In genomic region chr11:97697891-97698529, GRCm38 (mm10) we compare ENCODE assay signal across 7 mouse cellular contexts. TPM values are rescaled to one million over a fixed set of nuclear protein-coding genes. Genes with fewer than 3 reads are reported as not detected.
A peak's percentile ranks its signal among the peaks of the same experiment; 100 is the strongest.
DNase-seq lines count a peak whose midpoint lies in the region; ATAC-seq and TF ChIP-seq lines count a peak whose summit lies in the region.

No protein-coding gene starts in this region.

- no peak for TF ChIP-seq CTCF in liver, embryonic 14.5 days (IDR thresholded peaks at IDR 0.05; ENCODE audit: low read depth)

- H3K36me3 ChIP-seq in megakaryocyte, embryonic 14.5 days (replicated peaks; ENCODE audit: low read length), result peaks cover 12% of the 10 kb centered on the region
- no peaks in the 10 kb centered on the region for H3K36me3 ChIP-seq in forebrain, embryonic 15.5 days
- no peaks in the 10 kb centered on the region for H3K36me3 ChIP-seq in liver, embryonic 14.5 days (replicated peaks; ENCODE audit: control insufficient read depth, insufficient read depth, low read depth)

- H3K27me3 ChIP-seq in megakaryocyte, embryonic 14.5 days (replicated peaks), result peaks cover 3% of the 10 kb centered on the region
- no peaks in the 10 kb centered on the region for H3K27me3 ChIP-seq in forebrain, embryonic 15.5 days
- peaks cover 44% of the 10 kb centered on the region for H3K27me3 ChIP-seq in liver, embryonic 14.5 days (ENCODE audit: control insufficient read depth, insufficient read depth, low read length)

- H3K9me3 ChIP-seq in megakaryocyte, embryonic 14.5 days, result no peaks in the 10 kb centered on the region
- H3K9me3 ChIP-seq in forebrain, embryonic 15.5 days, result no peaks in the 10 kb centered on the region
- no peaks in the 10 kb centered on the region for H3K9me3 ChIP-seq in liver, embryonic 14.5 days (ENCODE audit: control insufficient read depth, low read length)

- DNase-seq in liver, embryonic 14.5 days (ENCODE audit: low read depth in 3 of 3, low spot score in 3 of 3), result no peak
- no peak for DNase-seq in ovary, adult 18-20 months (ENCODE audit: low spot score)
- no peak for DNase-seq in urinary bladder, postnatal 25 days (ENCODE audit: low spot score)
- no peak for DNase-seq in spleen, postnatal 4 days (ENCODE audit: low spot score in 2 of 2)

- H3K4me2 ChIP-seq in forebrain, embryonic 15.5 days (replicated peaks), result peak overlapping the region; percentile 82
- peak overlapping the region; percentile 76 for H3K4me2 ChIP-seq in liver, embryonic 14.5 days (ENCODE audit: low read depth)

- peak overlapping the region; percentile 100 for H3K4me3 ChIP-seq in megakaryocyte, embryonic 14.5 days (replicated peaks)
- peak overlapping the region; percentile 93 for H3K4me3 ChIP-seq in forebrain, embryonic 15.5 days
- peak overlapping the region; percentile 49 to 57 for H3K4me3 ChIP-seq in liver, embryonic 14.5 days (ENCODE audit: insufficient read depth in 1 of 2, low read depth in 2 of 2, low read length in 2 of 2)

- H3K9ac ChIP-seq in forebrain, embryonic 15.5 days (replicated peaks), result peak overlapping the region; percentile 97
- no peak overlapping the region for H3K9ac ChIP-seq in liver, embryonic 14.5 days (replicated peaks)

- peaks cover 58% of the 10 kb centered on the region for H3K4me1 ChIP-seq in megakaryocyte, embryonic 14.5 days
- H3K4me1 ChIP-seq in forebrain, embryonic 15.5 days, result peaks cover 64% of the 10 kb centered on the region
- peaks cover 0 to 10% of the 10 kb centered on the region in 2 experiments; a peak in 2 of 4 replicates for H3K4me1 ChIP-seq in liver, embryonic 14.5 days (replicated peaks; ENCODE audit: control insufficient read depth in 2 of 2, insufficient read depth in 2 of 2, low read length in 1 of 2)

- 0% methylated on average over 14 of the region's 14 CpGs for whole genome bisulfite sequencing in forebrain, embryonic 15.5 days
- WGBS in liver, embryonic 14.5 days (ENCODE audit: insufficient replicate concordance), result 27% methylated on average over 14 of the region's 14 CpGs

- peak overlapping the region; percentile 98 for H3K27ac ChIP-seq in forebrain, embryonic 15.5 days (replicated peaks)
- H3K27ac ChIP-seq in liver, embryonic 14.5 days, result no peak overlapping the region

- ATAC-seq in megakaryocyte, adult 5-6 weeks (ENCODE audit: poor library complexity, severe bottlenecking), result no peak
- no peak for ATAC-seq in forebrain, embryonic 15.5 days (replicated peaks)
- no peak for ATAC-seq in liver, embryonic 14.5 days (ENCODE audit: insufficient read depth)

- TF ChIP-seq EP300 in liver, embryonic 14.5 days (IDR thresholded peaks at IDR 0.05; ENCODE audit: low read depth), result no peak

RNA-seq across cellular contexts. Expression of gene Pcgf2, which starts 2.3 kb away (rescaled TPM):
- polyA plus RNA-seq in megakaryocyte, embryonic 14.5 days (2012; ENCODE audit: insufficient read depth, low replicate concordance), result 83.4 and 214 TPM in 2 replicates
- total RNA-seq in megakaryocyte, adult 5-6 weeks (2015), result 2.8 and 3.1 TPM in 2 replicates
- 1.0 and 2.4 TPM in 2 replicates for total RNA-seq in megakaryocyte, adult 5-6 weeks (2017)
- polyA plus RNA-seq in forebrain, embryonic 15.5 days (2015; fragmentation: Nextera tagmentation; extraction: Ambion mirVana), result 18.1 and 18.8 TPM in 2 replicates
- polyA plus RNA-seq in liver, embryonic 14.5 days (2012; rRNA removed), result 4.4 and 4.9 TPM in 2 replicates
- polyA plus RNA-seq in liver, embryonic 14.5 days (2014; fragmentation: Nextera tagmentation; extraction: Ambion mirVana), result 1.5 and 1.8 TPM in 2 replicates

RNA-seq across cellular contexts. Expression of gene Psmb3, which starts 5.2 kb away (rescaled TPM):
- 44.4 and 47.3 TPM in 2 replicates for polyA plus RNA-seq in megakaryocyte, embryonic 14.5 days (2012; ENCODE audit: insufficient read depth, low replicate concordance)
- total RNA-seq in megakaryocyte, adult 5-6 weeks (2015), result 81.0 and 111 TPM in 2 replicates
- 137 and 179 TPM in 2 replicates for total RNA-seq in megakaryocyte, adult 5-6 weeks (2017)
- 460 and 475 TPM in 2 replicates for polyA plus RNA-seq in forebrain, embryonic 15.5 days (2015; fragmentation: Nextera tagmentation; extraction: Ambion mirVana)
- polyA plus RNA-seq in liver, embryonic 14.5 days (2012; rRNA removed), result 197 and 261 TPM in 2 replicates
- 318 and 330 TPM in 2 replicates for polyA plus RNA-seq in liver, embryonic 14.5 days (2014; fragmentation: Nextera tagmentation; extraction: Ambion mirVana)

RNA-seq across cellular contexts. Expression of gene Cisd3, which starts 12.4 kb away (rescaled TPM):
- polyA plus RNA-seq in megakaryocyte, embryonic 14.5 days (2012; ENCODE audit: insufficient read depth, low replicate concordance), result 0.45 TPM in 1 of 2 replicates, not detected in the other
- total RNA-seq in megakaryocyte, adult 5-6 weeks (2015), result 18.7 and 19.8 TPM in 2 replicates
- 2.3 and 12.8 TPM in 2 replicates for total RNA-seq in megakaryocyte, adult 5-6 weeks (2017)
- polyA plus RNA-seq in forebrain, embryonic 15.5 days (2015; fragmentation: Nextera tagmentation; extraction: Ambion mirVana), result 17.4 and 19.5 TPM in 2 replicates
- 3.0 and 4.9 TPM in 2 replicates for polyA plus RNA-seq in liver, embryonic 14.5 days (2012; rRNA removed)
- 10.0 and 11.4 TPM in 2 replicates for polyA plus RNA-seq in liver, embryonic 14.5 days (2014; fragmentation: Nextera tagmentation; extraction: Ambion mirVana)

RNA-seq across cellular contexts. Expression of gene Mllt6, which starts 34.8 kb away (rescaled TPM):
- 8.6 TPM in 2 replicates for polyA plus RNA-seq in megakaryocyte, embryonic 14.5 days (2012; ENCODE audit: insufficient read depth, low replicate concordance)
- total RNA-seq in megakaryocyte, adult 5-6 weeks (2015), result 4.3 and 6.3 TPM in 2 replicates
- 6.9 and 7.1 TPM in 2 replicates for total RNA-seq in megakaryocyte, adult 5-6 weeks (2017)
- 4.3 and 4.7 TPM in 2 replicates for polyA plus RNA-seq in forebrain, embryonic 15.5 days (2015; fragmentation: Nextera tagmentation; extraction: Ambion mirVana)
- polyA plus RNA-seq in liver, embryonic 14.5 days (2012; rRNA removed), result 1.0 TPM in 2 replicates
- polyA plus RNA-seq in liver, embryonic 14.5 days (2014; fragmentation: Nextera tagmentation; extraction: Ambion mirVana), result 0.22 and 0.25 TPM in 2 replicates

RNA-seq across cellular contexts. Expression of gene Pip4k2b, which starts 46.5 kb away (rescaled TPM):
- polyA plus RNA-seq in megakaryocyte, embryonic 14.5 days (2012; ENCODE audit: insufficient read depth, low replicate concordance), result 31.7 and 36.8 TPM in 2 replicates
- total RNA-seq in megakaryocyte, adult 5-6 weeks (2015), result 14.9 and 17.3 TPM in 2 replicates
- 19.6 and 25.7 TPM in 2 replicates for total RNA-seq in megakaryocyte, adult 5-6 weeks (2017)
- 4.1 and 4.8 TPM in 2 replicates for polyA plus RNA-seq in forebrain, embryonic 15.5 days (2015; fragmentation: Nextera tagmentation; extraction: Ambion mirVana)
- polyA plus RNA-seq in liver, embryonic 14.5 days (2012; rRNA removed), result 4.4 and 5.0 TPM in 2 replicates
- polyA plus RNA-seq in liver, embryonic 14.5 days (2014; fragmentation: Nextera tagmentation; extraction: Ambion mirVana), result 0.56 and 0.61 TPM in 2 replicates
